Mouse (Mus musculus) liver, postnatal 0 days (tissue): Measurements from ENCODE around the gene Syngr4. TPM values are rescaled to one million over a fixed set of nuclear protein-coding genes. Genes with fewer than 3 reads are reported as not detected.
"Not testable (repeated sequence)": the region's sequence is repeated elsewhere in the genome, so short reads cannot be mapped to it uniquely, and the experiment has no call there.

Experiments
- ATAC-seq: fragments of 200-750 bp; cut with Nextera tagmentation; 2 replicates; pipeline ENCODE4 v1.8.0; 2017; ENCODE audit warnings: mild to moderate bottlenecking, moderate library complexity
- DNase-seq: peaks from one replicate; pipeline ENCODE4 v3.0.0-alpha.2; 2016
- H3K27ac ChIP-seq: fragments of 300-500 bp; sonication (generic); 2 replicates; pipeline ENCODE4 v1.5.1; 2014; ENCODE audit warnings: antibody characterized with exemption, moderate library complexity, mild to moderate bottlenecking, low read depth
- H3K27me3 ChIP-seq: fragments of 300-500 bp; sonication (generic); 2 replicates; pipeline ENCODE4 v1.6.1; 2014; ENCODE audit warnings: low read length, control low read depth, mixed read lengths; ENCODE audit not compliant: insufficient read depth
- H3K36me3 ChIP-seq: fragments of 300-500 bp; sonication (generic); replicated peaks from 2 replicates; pipeline ENCODE4 v1.6.1; 2014; ENCODE audit warnings: mild to moderate bottlenecking, control low read depth, low read length, moderate library complexity, mixed read lengths; ENCODE audit not compliant: insufficient read depth
- H3K4me1 ChIP-seq: fragments of 300-500 bp; sonication (generic); 2 replicates; pipeline ENCODE4 v1.6.1; 2014; ENCODE audit warnings: antibody characterized with exemption, mild to moderate bottlenecking, control low read depth; ENCODE audit not compliant: insufficient read depth
- H3K4me2 ChIP-seq: fragments of 300-500 bp; sonication (generic); 2 replicates; pipeline ENCODE4 v1.6.1; 2014; ENCODE audit warnings: low read depth, mild to moderate bottlenecking, low read length, moderate library complexity, mixed read lengths
- H3K4me3 ChIP-seq: fragments of 300-500 bp; sonication (generic); 2 replicates; pipeline ENCODE4 v1.5.1; 2014; ENCODE audit warnings: low read depth, low read length
- H3K9ac ChIP-seq: fragments of 300-500 bp; sonication (generic); replicated peaks from 2 replicates; pipeline ENCODE4 v1.6.1; 2014; ENCODE audit warnings: mild to moderate bottlenecking, moderate library complexity
- H3K9me3 ChIP-seq: fragments of 300-500 bp; sonication (generic); 2 replicates; pipeline ENCODE4 v1.6.1; 2016; ENCODE audit warnings: mild to moderate bottlenecking, control low read depth, low read length, mixed read lengths
- CTCF ChIP-seq: sonication (generic); IDR thresholded peaks from 2 replicates; pipeline ENCODE4 v1.5.1; 2016; ENCODE audit warnings: antibody characterized with exemption, low read depth
- EP300 ChIP-seq: IDR thresholded peaks from 2 replicates; pipeline ENCODE4 v1.6.1; 2016; ENCODE audit warnings: antibody characterized with exemption, low read depth, mild to moderate bottlenecking
- WGBS: fragments of 180-500 bp; shearing (Covaris S2); extraction: QIAGEN DNeasy Blood & Tissue Kit; methylation state at CpG from one replicate; pipeline ENCODE4 v1.1.7; 2014; ENCODE audit not compliant: insufficient replicate concordance; 5-methylcytosine and 5-hydroxymethylcytosine counted together
- polyA plus RNA-seq: library from polyadenylated mRNA; unstranded; fragments of >200 nt; fragmentation: Nextera tagmentation; extraction: Ambion mirVana; gene quantifications from 2 replicates; pipeline ENCODE4 v1.2.1, GENCODE M21; 2015

Gene Syngr4
- polyA plus RNA-seq, 1 experiment from 2014 or later: 0.70 TPM

- Histone ChIP-seq H3K27me3 (no peaks in the 10 kb centered on the region), H3K4me3 (no peak overlapping the region), H3K9ac (no peak overlapping the region), H3K4me1 (no peaks in the 10 kb centered on the region), H3K27ac (no peak overlapping the region), H3K36me3 (peaks cover 15% of the 10 kb centered on the region), H3K4me2 (no peak overlapping the region), H3K9me3 (peaks cover 2% of the 10 kb centered on the region; the same call in 1 of the 2 replicates)
- 71% methylated on average over 9 of the region's 9 CpGs for WGBS
- ATAC-seq: no peak
- no peak for TF ChIP-seq CTCF
- DNase-seq: no peak
These were observed 10.1 kb upstream of the Syngr4 start for GRCm38 (mm10) chr7:45906622-45907021.

- Histone ChIP-seq H3K4me3 (no peak overlapping the region), H3K27ac (no peak overlapping the region), H3K9ac (no peak overlapping the region), H3K27me3 (no peaks in the 10 kb centered on the region), H3K4me2 (no peak overlapping the region), H3K36me3 (no peaks in the 10 kb centered on the region; the same call in 1 of the 2 replicates), H3K4me1 (no peaks in the 10 kb centered on the region), H3K9me3 (no peaks in the 10 kb centered on the region)
- DNase-seq (no peak), ATAC-seq (no peak)
- TF ChIP-seq CTCF: no peak
- TF ChIP-seq EP300: no peak
- 81% methylated on average over 10 of the region's 12 CpGs for WGBS
These were observed 6.0 kb upstream of the Syngr4 start for GRCm38 (mm10) chr7:45902481-45903002.

GRCm38 (mm10) chr7:45901562-45901961 lies 5.0 kb upstream of the Syngr4 start:
- ATAC-seq (no peak), DNase-seq (peak; percentile 67)
- Histone ChIP-seq H3K27me3 (no peaks in the 10 kb centered on the region), H3K4me3 (no peak overlapping the region), H3K9ac (no peak overlapping the region), H3K36me3 (no peaks in the 10 kb centered on the region; the same call in 1 of the 2 replicates), H3K9me3 (no peaks in the 10 kb centered on the region), H3K4me1 (no peaks in the 10 kb centered on the region), H3K4me2 (no peak overlapping the region), H3K27ac (no peak overlapping the region)
- 37% methylated on average over 5 of the region's 5 CpGs for WGBS
- TF ChIP-seq CTCF (no peak), EP300 (no peak)

- H3K27me3 ChIP-seq, H3K9me3 ChIP-seq, H3K36me3 ChIP-seq, ATAC-seq, H3K4me1 ChIP-seq, H3K9ac ChIP-seq, DNase-seq: not testable (repeated sequence)
- H3K27ac ChIP-seq: 0 out of 2 replicates have a peak overlapping the region, but pooled peaks have one; percentile 85
- TF ChIP-seq CTCF: peak; percentile 71
- peak overlapping the region; percentile 81 for H3K4me2 ChIP-seq
- peak overlapping the region; percentile 55 for H3K4me3 ChIP-seq
- WGBS: 37% methylated on average over 4 of the region's 4 CpGs
These were observed 1.6 kb upstream of the Syngr4 start for GRCm38 (mm10) chr7:45898125-45898524.

GRCm38 (mm10) chr7:45897258-45897757 lies 794 bp upstream of the Syngr4 start:
- TF ChIP-seq EP300 (no peak), CTCF (no peak)
- Histone ChIP-seq H3K36me3 (no peaks in the 10 kb centered on the region; the same call in 1 of the 2 replicates), H3K4me2 (peak overlapping the region; percentile 81), H3K9ac (peak overlapping the region; percentile 68), H3K4me1 (peaks cover 6% of the 10 kb centered on the region), H3K27ac (peak overlapping the region; percentile 85), H3K9me3 (no peaks in the 10 kb centered on the region), H3K27me3 (no peaks in the 10 kb centered on the region), H3K4me3 (peak overlapping the region; percentile 55)
- WGBS: 2% methylated on average over 19 of the region's 19 CpGs
- peak; percentile 70 for DNase-seq
- peak; percentile 86 for ATAC-seq

DNA sequence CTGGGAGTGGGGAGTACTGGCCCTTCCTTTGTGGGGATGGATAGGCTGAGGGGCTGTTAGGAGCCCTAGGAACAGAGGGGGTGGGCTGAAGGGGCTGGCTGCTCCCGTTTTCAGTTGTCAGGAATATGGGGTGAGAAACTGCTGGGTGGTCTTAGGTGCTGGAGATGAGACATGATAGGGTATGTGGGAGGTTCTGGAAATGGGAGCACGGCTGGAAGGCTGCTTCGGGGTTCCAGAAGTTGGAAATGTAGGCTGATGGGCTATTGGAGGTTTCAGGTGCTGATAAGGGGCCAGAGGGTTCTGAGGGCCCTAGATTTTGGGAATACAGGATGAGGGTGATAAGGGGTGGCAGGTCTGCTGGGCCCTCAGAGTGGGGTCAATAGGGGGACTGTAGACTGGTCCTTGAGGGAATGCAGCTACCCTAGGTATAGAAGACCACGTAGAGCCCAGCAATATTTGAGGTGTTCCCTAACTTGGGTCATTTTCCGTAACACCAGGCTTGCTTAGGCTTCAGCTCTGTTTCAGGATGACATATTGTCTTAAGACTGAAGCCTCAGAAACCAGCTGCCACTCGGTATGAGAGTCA lies 490 bp downstream of the Syngr4 start:
- no peaks in the 10 kb centered on the region for H3K9me3 ChIP-seq
- no peaks in the 10 kb centered on the region for H3K27me3 ChIP-seq
- DNase-seq (no peak), ATAC-seq (no peak)
- H3K36me3 ChIP-seq: no peaks in the 10 kb centered on the region; the same call in 1 of the 2 replicates
- H3K4me1 ChIP-seq: peaks cover 6% of the 10 kb centered on the region
- no peak for TF ChIP-seq EP300
- no peak for TF ChIP-seq CTCF
- no peak overlapping the region; the same call in 1 of the 2 replicates for H3K9ac ChIP-seq
- WGBS: 71% methylated on average over 6 of the region's 6 CpGs
- H3K4me3 ChIP-seq: no peak overlapping the region
- H3K27ac ChIP-seq: peak overlapping the region; percentile 30; the same call in 1 of the 2 replicates
- H3K4me2 ChIP-seq: peak overlapping the region; percentile 52
